Mouse (Mus musculus) testis, adult 2 months (tissue): ENCODE measurements around the gene Sema5a. TPM values are rescaled to one million over a fixed set of nuclear protein-coding genes. Genes with fewer than 3 reads are reported as not detected.

ENCODE experiments used
- H3K27ac ChIP-seq: fragments of 200-500 bp; 2 replicates; pipeline ENCODE4 v1.5.1; 2012; ENCODE audit warnings: low read depth, low read length; ENCODE audit not compliant: control insufficient read depth, insufficient read depth
- H3K27me3 ChIP-seq: fragments of 200-500 bp; 2 replicates; pipeline ENCODE4 v1.6.1; 2012; ENCODE audit warnings: mild to moderate bottlenecking, low read length, moderate library complexity; ENCODE audit not compliant: control insufficient read depth, insufficient read depth
- H3K36me3 ChIP-seq: fragments of 200-500 bp; 2 replicates; pipeline ENCODE4 v1.6.1; 2012; ENCODE audit warnings: mild to moderate bottlenecking, low read length; ENCODE audit not compliant: control insufficient read depth, insufficient read depth
- H3K4me1 ChIP-seq: fragments of 200-500 bp; 2 replicates; pipeline ENCODE4 v1.6.1; 2012; ENCODE audit warnings: low read length; ENCODE audit not compliant: control insufficient read depth, insufficient read depth
- H3K4me3 ChIP-seq: fragments of 200-500 bp; 2 replicates; pipeline ENCODE4 v1.5.1; 2012; ENCODE audit warnings: low read depth, mild to moderate bottlenecking, low read length, moderate library complexity, mixed read lengths; ENCODE audit not compliant: control insufficient read depth
- CTCF ChIP-seq: fragments of 200-500 bp; IDR thresholded peaks from 2 replicates; pipeline ENCODE4 v1.5.1; 2012; ENCODE audit warnings: low read depth, mild to moderate bottlenecking, inconsistent platforms, low read length, moderate library complexity; ENCODE audit not compliant: control insufficient read depth, insufficient read depth, insufficient replicate concordance
- POLR2A ChIP-seq: fragments of 200-500 bp; IDR thresholded peaks from 2 replicates; pipeline ENCODE4 v1.6.1; 2012; ENCODE audit warnings: low read depth, mild to moderate bottlenecking, inconsistent platforms, low read length, moderate library complexity; ENCODE audit not compliant: control insufficient read depth
- polyA plus RNA-seq: library from polyadenylated mRNA; depleted of rRNA; stranded (reverse); fragments of >200 nt; gene quantifications from 2 replicates; pipeline ENCODE4 v1.2.3, GENCODE M21; 2012

The Sema5a gene
- polyA plus RNA-seq, 1 experiment, result 4.5 TPM

DNA sequence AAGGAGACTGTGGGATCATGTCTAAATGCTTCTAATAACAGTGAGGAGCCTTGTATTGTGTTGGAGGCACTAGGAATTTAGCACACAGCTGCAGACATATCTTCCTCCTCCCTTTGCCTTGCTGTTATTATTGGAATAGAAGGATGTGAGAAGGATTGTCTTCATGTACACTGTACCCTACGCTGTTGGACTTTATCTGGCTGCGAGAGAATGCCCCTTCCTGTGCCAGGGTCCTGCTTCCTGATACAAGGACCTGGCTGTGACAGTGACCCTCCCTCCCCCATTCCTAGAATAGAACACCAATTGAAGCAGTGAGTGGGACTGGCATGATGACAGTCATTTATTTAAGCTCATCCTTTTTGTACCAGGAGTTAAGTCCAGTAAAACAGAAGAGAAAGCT lies 261.3 kb downstream of the Sema5a start:
- Histone ChIP-seq H3K4me1 (no peaks in the 10 kb centered on the region), H3K36me3 (no peaks in the 10 kb centered on the region)

DNA sequence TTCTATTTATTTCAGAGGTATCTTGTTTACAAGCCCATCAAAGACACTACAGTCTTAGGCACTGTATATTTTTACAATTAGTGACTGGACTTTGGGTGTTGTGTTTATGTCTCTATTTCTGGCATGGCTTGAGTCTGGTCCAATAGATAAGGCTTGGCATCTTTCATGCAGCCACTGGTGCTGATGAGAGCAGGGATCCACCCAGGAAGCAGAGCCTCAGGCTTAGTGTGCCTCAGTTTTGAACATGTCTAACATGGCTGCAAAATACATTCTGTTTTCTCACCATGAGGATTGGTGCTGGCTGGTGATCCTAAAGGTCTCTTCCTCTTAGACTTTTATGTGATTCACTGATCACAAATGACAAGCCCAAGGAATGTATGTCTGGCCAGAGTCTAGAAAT lies 263.7 kb downstream of the Sema5a start:
- TF ChIP-seq POLR2A, result no peak
- TF ChIP-seq CTCF, result no peak
- no peaks in the 10 kb centered on the region for H3K27me3 ChIP-seq
- no peak overlapping the region for H3K4me3 ChIP-seq
- no peaks in the 10 kb centered on the region for H3K36me3 ChIP-seq
- H3K27ac ChIP-seq, result no peak overlapping the region
- H3K4me1 ChIP-seq, result no peaks in the 10 kb centered on the region

More for the DNA sequence above, 261.3 kb downstream of the Sema5a start:
- Histone ChIP-seq H3K4me3 (no peak overlapping the region), H3K27me3 (no peaks in the 10 kb centered on the region), H3K27ac (no peak overlapping the region)
- TF ChIP-seq POLR2A (no peak), CTCF (no peak)

DNA sequence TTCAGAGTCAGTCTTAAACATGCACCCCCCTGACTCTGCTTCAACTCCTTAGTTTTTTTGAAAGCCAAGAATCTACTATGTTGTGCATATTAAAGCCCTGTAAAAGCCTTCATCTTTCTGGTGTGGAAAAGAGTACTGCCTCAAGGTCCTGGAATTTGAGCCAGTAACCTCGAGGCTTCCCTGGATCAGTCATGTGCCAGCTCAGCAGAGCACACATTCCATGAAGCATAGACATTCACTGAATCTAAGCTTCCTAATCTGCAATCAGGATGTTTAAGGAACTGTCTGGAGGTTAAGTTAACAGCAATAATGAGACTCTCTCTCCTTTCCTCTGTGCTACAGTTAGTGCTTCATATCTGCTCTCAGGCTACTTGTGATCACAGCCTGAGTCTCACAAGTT lies 270.3 kb downstream of the Sema5a start:
- H3K4me1 ChIP-seq, result no peaks in the 10 kb centered on the region
- H3K4me3 ChIP-seq, result no peak overlapping the region
- no peaks in the 10 kb centered on the region for H3K36me3 ChIP-seq
- H3K27ac ChIP-seq, result no peak overlapping the region
- TF ChIP-seq POLR2A, result no peak
- no peak for TF ChIP-seq CTCF
- H3K27me3 ChIP-seq, result no peaks in the 10 kb centered on the region

DNA sequence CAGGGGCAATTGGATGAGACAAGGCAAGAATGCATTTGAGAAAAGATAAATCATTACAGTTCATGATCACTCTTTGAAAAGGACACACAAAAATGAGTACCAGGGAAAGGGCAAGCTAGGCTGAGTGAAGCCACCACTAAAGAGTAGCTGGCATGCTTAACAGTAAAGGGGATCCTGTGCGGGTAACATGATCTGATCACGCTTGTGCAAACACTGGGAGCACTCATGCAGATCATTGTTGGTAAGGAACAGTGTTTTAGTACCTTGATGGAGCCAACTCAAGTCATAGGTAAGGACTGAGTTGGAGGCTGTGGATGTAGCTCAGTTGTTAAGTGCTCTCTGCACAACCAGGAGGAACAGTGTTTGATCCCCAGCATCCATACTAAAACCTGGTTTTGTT lies 273.3 kb downstream of the Sema5a start:
- Histone ChIP-seq H3K27ac (no peak overlapping the region), H3K27me3 (no peaks in the 10 kb centered on the region), H3K4me3 (no peak overlapping the region), H3K36me3 (no peaks in the 10 kb centered on the region), H3K4me1 (no peaks in the 10 kb centered on the region)
- TF ChIP-seq CTCF, result no peak
- no peak for TF ChIP-seq POLR2A

DNA sequence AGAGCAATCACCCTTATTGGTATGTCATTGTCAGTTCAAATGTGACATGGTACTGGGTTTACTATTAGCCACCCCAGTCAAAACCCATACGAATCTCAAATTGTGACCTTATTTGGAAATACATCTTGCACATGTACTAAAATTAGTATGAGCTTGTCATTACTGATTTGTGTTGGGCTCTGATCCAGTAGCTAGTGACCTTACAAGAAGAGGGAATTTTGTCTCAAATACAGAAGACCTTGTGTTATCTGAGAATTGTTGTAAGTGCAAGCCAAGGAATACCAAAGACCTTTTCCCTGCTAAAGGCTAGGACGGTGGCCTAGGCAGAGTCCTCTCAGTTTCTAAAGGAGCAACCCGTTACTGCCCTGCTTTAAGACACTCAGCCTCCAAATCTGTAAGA lies 287.9 kb downstream of the Sema5a start:
- Histone ChIP-seq H3K4me3 (no peak overlapping the region), H3K36me3 (no peaks in the 10 kb centered on the region), H3K27ac (no peak overlapping the region), H3K4me1 (no peaks in the 10 kb centered on the region), H3K27me3 (no peaks in the 10 kb centered on the region)
- TF ChIP-seq CTCF, result no peak
- no peak for TF ChIP-seq POLR2A

DNA sequence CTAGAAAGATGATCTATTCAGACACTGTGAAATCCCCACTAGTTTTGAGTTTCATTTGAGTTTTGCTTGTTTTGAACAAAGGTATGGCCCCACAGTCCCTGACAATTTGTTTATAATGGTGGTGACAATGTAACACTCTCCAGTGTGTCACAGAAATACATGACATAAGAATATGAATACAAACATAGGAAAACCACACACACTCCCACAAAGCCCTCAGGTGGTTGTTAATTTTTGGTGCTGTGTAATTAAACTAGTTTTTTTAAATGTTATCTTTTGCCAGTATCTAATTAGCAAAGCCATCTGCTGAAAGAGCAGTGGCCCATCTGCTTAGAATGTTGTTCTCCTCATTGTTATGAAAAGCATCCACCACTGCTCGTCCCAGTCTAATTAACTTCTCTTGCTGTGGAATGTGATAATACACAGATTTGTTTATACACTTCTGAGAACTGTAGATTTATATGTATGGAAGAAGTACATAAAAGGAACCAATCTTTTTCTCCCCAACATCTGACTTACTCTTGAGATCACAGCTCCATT lies 289.0 kb downstream of the Sema5a start:
- no peaks in the 10 kb centered on the region for H3K36me3 ChIP-seq
- no peak for TF ChIP-seq POLR2A
- no peak for TF ChIP-seq CTCF
- no peaks in the 10 kb centered on the region for H3K4me1 ChIP-seq
- H3K27ac ChIP-seq, result no peak overlapping the region
- no peak overlapping the region for H3K4me3 ChIP-seq
- no peaks in the 10 kb centered on the region for H3K27me3 ChIP-seq

DNA sequence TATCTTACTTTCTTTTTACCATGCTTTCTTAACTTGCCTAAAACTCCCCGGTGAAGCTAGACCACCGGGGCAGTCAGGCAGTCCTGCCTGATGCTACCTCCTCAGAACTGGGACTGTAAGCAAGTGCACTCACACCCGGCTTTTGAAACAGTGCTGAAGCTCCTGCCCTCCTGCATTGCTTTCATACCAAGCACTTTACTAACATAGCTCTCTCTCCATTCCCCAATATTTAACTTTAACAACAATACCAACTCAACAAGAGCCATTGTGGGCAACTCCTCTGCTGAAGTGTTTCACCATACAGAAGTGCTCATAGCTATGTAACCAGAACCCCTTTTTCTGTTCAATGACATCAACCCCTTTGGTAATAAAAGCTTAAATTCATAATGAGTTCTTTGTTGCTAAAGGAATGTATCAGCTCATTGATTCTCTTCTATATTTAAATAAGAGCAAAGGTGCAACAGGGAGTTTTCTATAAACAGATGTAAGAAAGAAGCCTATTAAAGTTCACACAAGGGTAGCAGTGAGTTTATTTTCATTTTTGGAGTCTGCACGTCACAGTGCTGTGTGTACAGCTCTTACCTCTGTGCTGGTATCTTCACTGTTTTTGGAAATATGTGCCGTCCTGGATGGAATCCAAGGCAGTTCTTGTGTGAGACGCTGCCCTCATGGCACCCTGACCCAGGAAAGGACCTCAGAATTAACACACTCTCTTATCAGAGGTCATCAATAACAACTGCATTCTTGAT lies 292.3 kb downstream of the Sema5a start:
- TF ChIP-seq CTCF, result no peak
- no peak for TF ChIP-seq POLR2A
- Histone ChIP-seq H3K27me3 (no peaks in the 10 kb centered on the region), H3K27ac (no peak overlapping the region), H3K4me3 (no peak overlapping the region), H3K4me1 (no peaks in the 10 kb centered on the region), H3K36me3 (no peaks in the 10 kb centered on the region)

DNA sequence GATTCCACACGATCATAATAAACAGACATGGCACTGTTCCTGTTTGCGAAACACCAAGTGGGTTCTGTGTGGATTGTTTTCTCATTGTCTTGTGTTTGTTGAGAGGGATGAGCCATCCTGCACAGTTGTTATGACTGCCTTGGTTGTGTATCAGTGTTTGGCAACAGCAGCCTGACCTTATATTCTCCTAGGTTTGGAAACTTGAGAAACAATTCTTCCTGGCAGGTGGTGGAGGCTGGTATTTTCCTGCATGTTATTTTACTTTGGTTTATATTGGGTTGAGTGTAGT lies 292.8 kb downstream of the Sema5a start:
- Histone ChIP-seq H3K4me1 (no peaks in the 10 kb centered on the region), H3K27me3 (no peaks in the 10 kb centered on the region), H3K36me3 (no peaks in the 10 kb centered on the region), H3K27ac (no peak overlapping the region), H3K4me3 (no peak overlapping the region)
- TF ChIP-seq POLR2A, result no peak
- TF ChIP-seq CTCF, result no peak
